Mouse (Mus musculus) thymus, postnatal 14 days (tissue): ENCODE measurements around the gene Dlg5.

Experiments used
- DNase-seq: peaks from one replicate; pipeline ENCODE4 v3.0.0; 2021

Dlg5 gene

DNA sequence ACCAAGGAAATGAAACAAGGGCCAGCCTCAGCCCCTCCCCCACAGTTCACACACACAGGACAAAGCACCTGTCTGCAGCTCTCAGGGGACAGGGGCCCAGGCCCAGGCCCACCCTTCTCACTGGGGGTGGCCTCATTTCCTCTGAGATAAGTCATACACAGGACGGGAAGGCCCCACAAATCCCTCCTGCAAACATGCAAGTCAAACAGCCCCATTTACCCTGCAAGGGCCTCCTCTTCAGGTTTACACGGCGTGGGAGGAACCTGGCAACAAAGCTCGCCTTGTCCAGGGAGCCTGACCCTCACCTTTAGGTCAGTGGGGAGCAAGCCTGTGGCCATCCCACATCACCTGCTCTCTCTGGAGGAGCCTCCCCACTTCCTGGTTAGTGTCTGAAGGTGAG is 60.2 kb downstream of the Dlg5 start:
- DNase-seq = no peak

DNA sequence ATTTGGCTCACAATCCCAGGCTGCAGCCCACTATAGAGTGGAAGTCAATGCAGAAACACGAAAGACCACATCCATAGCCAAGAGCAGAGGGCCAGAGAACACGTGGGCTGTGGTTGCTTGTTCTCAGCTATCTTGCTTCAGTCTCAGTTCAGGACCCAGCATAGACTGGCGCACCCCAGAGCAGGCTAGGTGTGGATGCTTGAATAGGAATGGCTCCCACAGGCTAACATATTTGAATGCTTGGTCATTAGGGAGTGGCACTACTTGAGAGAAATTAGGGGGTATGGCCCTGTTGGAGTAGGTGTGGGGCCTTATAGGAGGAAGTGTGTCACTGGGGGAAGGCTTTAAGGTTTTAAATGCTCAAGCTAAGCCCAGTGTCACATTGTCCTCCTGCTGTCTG is 62.8 kb downstream of the Dlg5 start:
- DNase-seq = no peak

DNA sequence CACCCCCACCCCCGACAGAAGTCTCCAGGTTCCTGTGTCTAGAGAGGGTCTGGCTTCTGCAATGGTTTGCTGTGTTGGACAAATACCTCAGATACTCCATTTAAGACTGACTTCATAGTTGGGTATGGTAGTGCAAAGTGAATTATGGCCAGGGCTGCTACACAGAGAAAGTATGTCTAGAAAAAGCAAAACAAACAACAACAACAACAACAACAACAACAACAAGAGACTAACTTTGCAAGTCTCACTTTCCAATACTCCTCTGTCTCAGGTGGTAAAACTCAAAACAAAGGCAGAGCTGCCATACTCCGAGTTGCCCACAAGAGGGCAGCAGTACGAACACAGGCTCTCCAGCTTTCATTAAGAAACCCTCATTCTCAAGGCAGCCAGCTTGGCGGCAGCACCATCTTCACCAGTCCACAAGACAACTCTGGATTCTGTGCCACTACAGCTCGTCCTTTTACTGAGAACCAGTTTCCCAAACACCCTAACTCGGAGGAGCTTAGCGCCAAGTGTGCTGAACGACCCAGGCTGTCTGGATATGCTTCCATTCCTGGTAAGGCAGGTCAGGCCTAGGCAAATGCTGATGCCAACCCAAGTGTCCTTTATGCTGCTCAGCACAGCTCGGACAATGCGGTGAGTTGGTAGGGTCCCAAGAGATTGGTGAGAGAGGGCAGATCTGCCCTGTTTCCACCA is 63.8 kb downstream of the Dlg5 start:
- peak; percentile 31 for DNase-seq

DNA sequence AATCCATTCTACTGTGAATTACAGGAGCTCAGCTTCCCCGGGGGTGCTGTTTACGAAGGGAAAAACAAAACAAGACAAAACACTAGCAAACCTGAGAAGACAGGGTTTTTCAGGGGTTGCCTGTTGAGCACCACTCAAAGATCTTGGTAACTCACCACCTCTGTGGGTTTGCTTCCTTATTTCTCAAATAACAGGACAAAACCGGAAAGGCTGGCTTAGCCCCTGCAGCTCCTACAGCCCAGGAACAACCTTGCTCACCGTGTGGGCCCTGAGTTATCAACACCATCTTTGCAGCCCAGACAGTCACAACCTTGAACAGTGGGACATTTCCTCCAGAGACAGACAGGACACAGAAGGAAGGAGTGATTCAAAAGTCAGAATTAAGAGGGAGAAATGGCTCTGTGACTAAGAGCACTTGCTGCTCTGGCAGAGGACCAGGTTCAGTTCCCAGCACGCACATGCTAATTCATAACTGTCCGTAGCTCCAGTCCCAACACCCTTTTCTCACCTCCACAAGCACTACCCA is 66.2 kb downstream of the Dlg5 start:
- no peak for DNase-seq

DNA sequence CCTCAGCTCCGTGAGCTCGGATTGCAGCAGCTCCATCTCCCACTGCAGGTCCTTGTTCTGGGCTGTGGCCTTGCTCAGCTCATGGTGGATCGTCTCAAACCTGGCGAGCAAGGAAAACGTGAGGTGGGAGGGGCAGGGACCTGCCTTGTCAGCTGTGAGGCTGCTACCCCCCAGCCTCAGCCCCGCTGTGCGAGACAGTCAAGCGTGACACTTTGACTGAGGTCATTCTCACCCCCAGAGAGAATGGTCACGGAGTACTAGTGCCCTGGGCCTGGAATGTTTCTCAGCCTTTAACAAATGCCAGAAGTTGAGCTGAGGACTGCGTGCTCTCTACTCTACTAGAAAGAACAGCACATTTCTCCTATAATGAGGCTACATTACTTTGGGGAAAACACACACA is 69.1 kb downstream of the Dlg5 start:
- DNase-seq = no peak

DNA sequence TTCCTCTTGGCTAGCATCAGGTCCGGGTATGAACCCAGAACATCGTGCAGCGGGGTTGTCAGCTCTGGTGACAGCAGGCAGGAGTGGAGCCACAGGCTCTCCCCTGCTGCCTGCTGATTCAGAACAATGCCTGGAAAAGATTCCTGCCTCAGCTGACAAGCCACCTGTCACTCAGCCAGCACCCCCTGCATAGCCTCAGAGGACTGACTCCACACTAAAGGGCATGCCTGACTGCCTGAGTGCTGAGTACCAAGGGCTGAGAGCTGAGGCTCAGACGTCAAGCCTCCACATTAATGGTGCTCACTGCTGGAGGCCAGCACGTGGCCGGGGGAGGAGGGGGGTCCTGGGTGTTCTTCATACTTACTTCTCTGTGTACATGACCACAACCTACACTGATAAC is 72.4 kb downstream of the Dlg5 start:
- no peak for DNase-seq

DNA sequence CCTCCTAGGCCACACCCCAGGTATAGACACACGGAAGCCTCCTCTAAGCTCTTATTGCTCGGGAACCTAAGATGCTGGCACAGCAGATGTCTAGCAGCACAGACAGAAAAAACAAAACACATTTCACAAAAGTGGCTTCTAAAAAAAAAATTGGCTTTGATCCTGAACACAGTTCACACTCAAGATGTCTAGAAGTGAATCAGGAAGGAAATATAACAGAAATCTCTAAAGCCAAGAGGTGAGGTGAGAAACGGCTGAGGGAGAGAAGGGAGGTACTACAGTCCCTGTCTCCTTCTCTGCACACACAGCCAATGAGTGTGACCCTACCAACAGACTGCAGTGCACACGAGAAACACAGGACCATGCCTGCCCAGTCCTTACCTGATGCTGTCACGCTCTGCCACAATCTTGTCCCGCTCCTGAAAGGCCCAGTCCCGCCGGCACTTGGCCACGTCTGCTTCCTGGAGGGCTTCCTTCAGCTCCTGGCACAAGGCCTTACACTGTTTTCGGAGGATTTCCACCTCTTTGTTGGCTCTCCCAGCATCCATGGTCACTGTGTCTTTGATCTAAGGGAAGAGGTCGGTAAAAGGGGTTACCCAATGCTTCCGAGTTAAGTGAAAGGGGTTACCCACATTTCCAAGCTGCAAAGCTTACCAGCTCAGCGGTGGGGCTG is 73.9 kb downstream of the Dlg5 start:
- DNase-seq = no peak

DNA sequence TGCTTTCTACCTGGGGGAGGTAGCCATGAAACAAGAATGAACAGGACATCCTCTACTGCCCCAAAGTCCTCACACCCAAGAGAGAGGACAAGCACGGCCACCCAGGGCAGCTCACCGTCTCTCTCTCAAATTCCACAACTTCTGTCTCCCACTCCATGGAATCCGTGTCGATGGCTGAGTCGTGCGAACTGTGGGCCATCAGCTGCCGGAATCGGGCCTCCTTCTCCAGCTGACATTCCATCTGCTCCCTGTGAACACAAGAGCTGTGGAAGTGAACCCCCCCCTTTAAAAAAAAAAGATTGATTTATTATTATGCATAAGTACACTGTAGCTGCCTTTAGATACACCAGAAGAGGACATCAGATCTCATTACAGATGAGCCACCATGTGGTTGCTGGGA is 79.7 kb downstream of the Dlg5 start:
- no peak for DNase-seq

DNA sequence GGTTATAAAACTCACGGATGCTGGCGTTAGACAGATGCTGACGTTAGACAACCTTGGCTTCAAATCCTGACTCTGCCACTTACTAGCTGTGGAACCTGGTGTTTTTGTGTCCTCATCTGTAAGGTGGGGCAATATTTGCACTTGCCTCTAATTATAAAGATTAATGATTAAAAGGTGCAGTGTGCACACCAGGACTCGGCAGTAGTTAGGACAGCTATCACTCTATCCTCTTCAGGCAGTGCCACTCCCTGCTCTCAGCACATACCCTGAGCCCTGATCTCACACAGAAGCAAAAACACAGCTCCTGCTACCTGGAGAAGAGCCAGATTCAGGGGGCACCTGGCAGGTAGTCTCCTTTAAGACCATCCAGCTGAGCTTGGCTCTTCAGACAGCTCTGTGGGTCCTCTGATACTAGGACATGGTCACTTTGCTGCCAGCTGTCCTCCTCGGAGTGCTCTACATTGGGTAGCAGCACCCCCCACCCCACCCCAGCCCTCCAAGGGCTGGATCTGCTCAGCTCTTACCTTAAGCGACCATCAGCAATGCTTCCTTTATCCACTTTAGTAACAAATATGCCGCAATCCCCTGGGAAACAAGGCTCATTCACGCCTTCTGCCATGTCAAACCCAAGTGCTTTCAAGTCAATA is 80.9 kb downstream of the Dlg5 start:
- no peak for DNase-seq

DNA sequence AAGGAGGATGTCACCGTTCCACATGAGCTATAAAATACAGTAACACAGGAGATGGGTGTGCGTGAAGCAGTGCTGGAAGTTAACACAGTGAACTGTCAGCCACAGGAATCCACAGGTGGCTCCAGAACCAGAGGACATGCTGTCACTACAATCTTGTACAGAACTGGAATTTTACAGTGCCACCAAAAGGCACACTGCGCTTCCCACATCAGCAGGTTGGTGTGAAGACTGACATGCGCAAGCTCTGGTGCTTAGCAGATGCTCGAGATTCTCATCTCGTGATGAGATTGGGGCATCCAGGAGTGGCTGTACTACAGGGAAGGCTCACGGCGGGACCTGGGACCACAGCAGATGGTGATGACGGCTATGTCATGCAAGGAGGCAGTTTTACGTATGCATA is 82.9 kb downstream of the Dlg5 start:
- no peak for DNase-seq

DNA sequence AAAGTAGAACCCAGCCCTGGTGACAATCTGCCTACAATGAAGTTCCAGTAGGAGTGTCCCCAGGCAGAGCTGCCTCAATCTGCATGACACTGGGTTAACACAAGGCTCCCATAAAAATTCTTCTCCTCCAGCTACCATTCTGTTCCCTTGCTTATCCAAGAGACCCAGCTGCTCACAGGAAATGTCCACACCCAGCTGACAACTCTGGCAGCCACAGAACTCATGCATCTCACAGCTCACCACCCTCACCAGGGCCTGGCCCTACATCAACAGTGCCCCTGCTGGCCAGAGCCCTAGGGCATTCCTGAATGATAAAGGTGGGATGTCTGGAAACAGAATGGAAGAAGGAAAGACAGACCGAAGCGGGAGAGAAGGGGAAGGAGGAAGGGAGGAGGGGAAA is 96.8 kb downstream of the Dlg5 start:
- no peak for DNase-seq

DNA sequence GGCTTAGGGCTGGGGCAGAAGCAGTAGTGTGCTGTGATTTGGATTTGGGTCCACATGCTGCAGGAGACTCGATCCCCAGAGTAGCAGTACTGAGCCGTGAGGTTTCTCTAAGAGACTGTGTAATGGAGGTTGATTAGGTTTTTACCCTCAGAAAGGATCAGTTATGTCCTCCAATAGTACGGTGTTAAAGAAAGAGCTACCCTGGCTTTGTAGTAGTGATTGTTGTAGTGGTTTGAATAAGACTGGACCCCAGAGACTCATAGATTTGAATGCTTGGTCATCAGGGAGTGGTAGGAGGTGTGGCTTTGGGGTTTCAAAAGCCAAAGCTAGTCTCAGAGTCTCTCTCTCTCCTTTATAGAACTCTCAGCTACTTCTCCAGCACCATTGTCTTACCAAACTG is 100.9 kb downstream of the Dlg5 start:
- no peak for DNase-seq

DNA sequence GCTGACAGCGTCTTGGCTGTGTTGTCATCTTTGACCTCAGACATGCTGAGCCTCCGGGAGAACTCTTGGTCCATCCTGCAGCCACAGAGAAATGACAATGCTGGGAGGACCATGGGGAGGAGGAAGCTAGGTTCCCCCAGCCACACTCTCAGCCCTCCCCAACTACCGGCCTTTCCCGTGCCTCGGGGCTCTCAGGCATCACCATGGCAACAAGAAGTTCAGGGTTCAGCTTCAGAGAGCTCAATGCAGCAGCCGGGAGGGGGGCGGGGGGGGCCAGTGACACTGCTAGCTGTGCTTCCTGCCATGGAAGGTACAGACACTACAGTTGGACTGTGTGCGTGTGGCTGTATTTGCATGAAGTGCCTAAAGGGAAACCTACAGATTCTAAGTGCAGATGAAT is 101.3 kb downstream of the Dlg5 start:
- no peak for DNase-seq

DNA sequence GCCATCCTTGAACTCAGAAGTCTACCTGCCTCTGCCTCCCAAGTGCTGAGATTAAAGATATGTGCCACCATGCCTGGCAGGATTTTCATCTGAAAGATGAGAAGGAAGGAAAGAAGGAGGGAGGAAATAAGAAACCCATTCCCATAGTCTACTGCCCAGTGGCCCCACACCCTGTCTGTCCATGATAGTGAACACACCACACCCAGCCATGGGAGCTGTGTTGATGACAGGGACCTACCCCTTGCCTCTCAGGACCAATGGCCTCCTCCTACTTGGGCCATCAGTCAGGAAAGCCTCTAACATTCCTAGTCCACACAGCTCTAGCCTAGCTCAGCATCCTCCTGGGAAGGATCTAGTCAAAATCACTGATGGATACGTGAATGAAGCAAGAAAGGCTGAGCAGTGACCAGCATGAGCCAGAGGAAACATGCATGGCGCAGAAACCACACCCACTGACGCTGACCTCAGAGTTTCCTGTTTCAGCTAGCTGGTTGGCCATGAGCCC is 102.7 kb downstream of the Dlg5 start:
- DNase-seq = no peak

DNA sequence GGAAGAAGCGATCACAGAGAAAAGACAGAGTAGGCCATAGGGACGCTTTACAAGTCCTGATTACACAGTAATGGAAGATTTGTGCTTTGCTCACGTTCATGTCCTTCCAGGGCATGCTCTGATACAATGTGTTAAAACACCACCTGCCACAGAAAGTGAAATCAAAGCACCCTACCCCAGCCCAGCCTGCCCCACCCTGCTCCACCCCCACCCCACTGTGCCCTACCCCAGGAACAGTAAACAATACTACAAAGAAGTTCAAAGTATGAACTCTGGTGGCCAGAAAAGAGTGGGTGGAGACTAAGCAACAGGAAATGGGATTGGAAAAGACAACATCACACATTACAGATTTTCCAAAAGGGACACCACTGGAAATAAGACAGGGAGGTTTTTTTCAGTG is 104.0 kb downstream of the Dlg5 start:
- DNase-seq = no peak

DNA sequence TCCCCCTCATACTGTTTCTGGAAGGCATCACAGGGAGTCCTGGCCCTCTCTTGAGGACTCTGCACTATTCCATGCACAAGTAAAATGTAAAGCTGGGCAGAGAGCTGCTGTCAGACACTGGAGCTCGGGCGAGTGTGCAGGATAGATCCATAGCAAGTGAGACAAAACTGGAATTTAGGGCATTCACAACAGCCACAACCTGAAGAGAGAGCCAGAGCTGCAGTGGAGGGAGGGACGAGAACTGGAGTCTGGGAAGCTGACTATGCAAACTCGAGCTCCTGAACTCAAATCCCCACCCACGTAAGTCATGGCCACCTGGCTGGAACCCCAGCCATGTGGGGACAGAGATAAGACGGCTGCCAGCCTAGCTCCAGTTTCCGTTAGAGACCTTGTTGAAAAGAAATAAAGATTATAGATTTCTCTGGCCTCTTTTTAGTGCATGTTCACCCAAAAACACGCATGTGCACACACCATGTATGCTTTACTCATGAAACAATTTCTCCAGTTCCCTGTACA is 105.4 kb downstream of the Dlg5 start:
- no peak for DNase-seq

DNA sequence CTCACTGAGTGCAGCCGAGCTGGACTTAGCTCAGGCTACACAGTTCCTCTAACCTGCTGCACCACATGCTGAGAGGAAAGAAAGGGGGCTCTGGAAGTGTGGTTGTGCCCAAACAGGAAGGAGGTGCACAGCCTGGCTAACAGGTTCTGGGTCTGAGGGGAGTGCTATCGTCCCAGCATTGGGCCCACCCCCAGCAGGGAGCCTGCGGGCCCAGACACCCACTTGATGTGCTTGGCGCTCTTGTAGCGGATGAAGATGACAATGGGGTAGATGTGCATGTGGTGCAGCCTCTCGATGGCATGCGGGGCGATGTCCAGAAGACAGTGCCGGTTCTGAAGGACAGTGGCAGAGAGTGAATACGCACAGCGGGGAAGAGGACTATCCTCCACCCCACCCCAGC is 108.8 kb downstream of the Dlg5 start:
- DNase-seq = no peak

DNA sequence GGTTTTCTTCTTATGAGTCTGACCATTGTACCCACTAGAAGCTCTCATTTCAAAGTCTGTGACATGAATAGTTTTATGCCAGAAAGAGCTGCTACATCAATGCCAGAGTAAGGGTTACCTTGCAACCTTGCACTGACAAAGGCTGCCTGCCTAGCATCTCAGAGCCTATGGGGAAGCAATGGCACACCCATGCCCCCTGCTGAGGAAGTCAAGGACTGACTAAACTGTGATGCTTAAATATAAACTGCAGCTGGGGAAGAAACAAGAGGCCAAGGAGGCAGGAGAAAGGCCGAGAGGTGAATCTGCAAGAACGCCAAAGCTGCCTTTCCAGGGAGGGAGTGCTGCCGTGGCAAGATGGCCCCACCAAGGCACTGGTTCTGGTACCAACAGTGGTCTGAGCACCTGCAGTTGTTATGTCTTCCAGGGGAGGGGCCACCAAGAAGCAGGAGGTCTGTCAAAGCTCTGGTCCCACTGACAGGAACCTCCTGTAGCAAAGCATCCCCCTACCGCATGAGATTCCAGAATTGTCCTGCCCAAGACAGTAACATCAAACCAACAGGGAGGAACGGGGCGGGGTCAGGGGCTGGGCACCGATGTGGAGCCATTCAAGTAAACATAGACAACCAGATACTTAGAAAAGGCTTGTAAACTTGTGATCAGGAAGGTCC is 111.0 kb downstream of the Dlg5 start:
- DNase-seq = no peak

DNA sequence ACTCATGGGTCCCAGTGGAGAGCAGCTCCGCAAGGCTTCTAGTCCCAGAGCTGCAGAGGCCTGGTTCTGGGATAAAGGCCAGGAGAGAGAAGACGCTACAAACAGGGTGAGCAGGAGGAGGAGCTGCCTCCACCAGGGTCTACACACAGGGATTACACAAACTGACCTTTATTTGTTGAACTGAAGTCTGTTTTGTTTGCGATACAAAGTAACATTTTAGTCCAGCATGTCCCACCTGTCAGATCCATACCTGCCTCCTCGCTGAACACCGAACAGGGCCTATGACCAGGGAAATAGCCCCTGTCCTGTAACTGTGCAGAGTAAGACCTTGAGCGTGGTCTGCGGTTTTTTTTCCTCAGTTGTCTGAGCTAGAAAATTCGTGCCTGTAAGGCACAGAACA is 111.9 kb downstream of the Dlg5 start:
- no peak for DNase-seq

DNA sequence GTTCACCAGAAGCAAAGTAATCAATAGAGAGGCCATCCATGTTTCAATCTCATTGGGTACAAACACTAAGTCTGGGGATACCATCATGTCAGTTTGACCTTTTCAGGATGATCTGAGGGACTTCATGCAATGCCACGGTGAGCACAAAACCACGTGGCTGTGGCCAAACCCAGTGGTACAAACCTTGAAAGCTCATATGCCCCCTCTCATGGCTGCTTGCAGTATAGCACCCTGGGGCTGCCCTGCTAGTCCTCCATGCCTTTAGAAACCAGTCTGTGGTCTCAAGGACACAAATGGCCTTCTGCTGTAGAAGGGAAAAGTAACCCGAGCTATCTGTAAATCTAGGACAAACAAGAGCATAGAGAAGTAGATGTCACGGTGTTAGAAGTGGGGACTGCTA is 113.6 kb downstream of the Dlg5 start:
- DNase-seq = no peak

DNA sequence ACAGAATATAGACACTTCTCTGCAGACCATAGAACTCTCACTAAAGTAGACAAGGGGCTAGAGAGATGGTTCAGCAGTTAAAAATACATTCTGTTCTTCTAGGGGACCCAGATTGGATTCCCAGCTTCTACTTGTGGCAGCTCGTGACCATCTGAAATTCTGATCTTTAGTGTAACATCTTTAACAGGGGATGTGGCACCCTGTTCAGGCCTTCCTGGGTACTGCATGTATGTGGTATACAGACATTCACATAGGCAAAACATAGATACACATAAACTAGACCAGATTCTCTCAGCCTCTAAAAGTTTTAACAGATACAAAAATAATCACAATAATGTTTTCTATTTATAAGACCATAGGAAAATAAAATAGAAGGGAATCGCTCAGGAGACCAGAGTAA is 120.7 kb downstream of the Dlg5 start:
- no peak for DNase-seq

DNA sequence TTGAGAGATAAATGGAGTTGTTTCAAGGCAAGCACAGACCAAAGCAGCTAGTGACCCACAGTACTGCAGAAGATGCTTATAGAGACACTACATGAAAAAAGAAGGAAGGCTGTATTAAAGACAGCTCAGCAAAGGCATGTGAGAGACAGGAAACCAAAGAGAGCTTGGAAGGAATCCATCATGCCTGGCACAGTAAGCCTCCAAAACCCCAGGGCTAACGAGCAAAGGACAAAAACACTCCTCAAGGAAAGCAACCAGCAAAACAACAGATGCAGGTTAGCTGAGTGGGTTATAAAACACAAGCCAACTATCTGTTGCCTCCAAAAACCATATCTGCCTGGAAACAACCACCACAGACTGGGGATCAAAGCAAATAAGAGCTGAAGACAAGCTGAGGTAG is 121.5 kb downstream of the Dlg5 start:
- DNase-seq = no peak

DNA sequence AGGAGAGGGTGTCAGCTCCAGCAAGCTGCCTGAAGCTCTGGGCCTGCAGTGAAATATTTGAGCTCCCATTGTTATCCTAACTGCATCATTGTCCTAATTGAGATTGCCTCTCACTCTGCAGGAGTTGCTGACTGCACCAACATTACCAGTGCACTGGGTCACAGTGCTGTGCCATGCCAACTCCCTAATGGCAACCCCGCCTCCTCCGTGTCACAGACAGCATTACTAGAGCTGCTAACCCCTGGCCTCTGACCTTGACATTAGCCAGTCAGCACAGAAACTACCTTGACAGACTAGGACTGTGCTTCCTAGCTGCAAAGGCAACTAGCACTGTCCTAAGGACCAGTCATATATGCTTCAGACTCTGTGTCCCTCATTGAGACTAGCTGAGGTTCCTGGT is 139.0 kb downstream of the Dlg5 start:
- no peak for DNase-seq
